Mouse (Mus musculus) left cerebral cortex, postnatal 14 days (tissue): ENCODE measurements around the gene Fam151a. TPM values are rescaled to one million over a fixed set of nuclear protein-coding genes. Genes with fewer than 3 reads are reported as not detected.
A peak's percentile ranks its signal among the peaks of the same experiment; 100 is the strongest.
"Not testable (repeated sequence)": the region's sequence is repeated elsewhere in the genome, so short reads cannot be mapped to it uniquely, and the experiment has no call there.

ENCODE experiments used
- DNase-seq, 2 experiments: peaks; one replicate each; pipeline ENCODE4 v3.0.0; 2021 to 2022; ENCODE audit warnings: low spot score in 2 of 2, mixed read lengths in 1 of 2
- intact Hi-C: fragments of 180-260 bp; cut with DNase I; formaldehyde crosslinking; loops from one replicate; pipeline ENCODE4 v1.15.1; 2025
- long read RNA-seq, 2 experiments: library from polyadenylated mRNA; stranded (forward); transcript quantifications; one replicate each; pipeline ENCODE4 v2.0.0; 2021
- total RNA-seq, 2 experiments: library from RNA; stranded (reverse); gene quantifications; 2 replicates each; pipeline ENCODE4 v1.2.3; 2021

The Fam151a gene
- not detected for total RNA-seq
- long read RNA-seq, experiment 1 = 0 reads
- long read RNA-seq, experiment 2 = 0 reads

GRCm38 (mm10) chr4:106733636-106734035 is at the start of gene Fam151a:
TSS of gene Fam151a (plus strand) at chr4:106733889.
- DNase-seq = no peak
- intact Hi-C loops = no loop called here

GRCm38 (mm10) chr4:106688636-106689296 is 44.9 kb upstream of the Fam151a start:
- intact Hi-C loops = no loop called here

GRCm38 (mm10) chr4:106693841-106694430 is 39.8 kb upstream of the Fam151a start:
- intact Hi-C loops = no loop called here
- DNase-seq = no peak

More at GRCm38 (mm10) chr4:106688636-106689296, 44.9 kb upstream of the Fam151a start:
- DNase-seq = no peak

GRCm38 (mm10) chr4:106699989-106700388 is 33.7 kb upstream of the Fam151a start:
- intact Hi-C loops = no loop called here
- peak; percentile 24 to 54 for DNase-seq

GRCm38 (mm10) chr4:106700798-106701197 is 32.9 kb upstream of the Fam151a start:
- peak; percentile 17 to 47 for DNase-seq
- intact Hi-C loops = no loop called here

- no peak for DNase-seq
- intact Hi-C loops = no loop called here
These were observed 29.7 kb upstream of the Fam151a start for GRCm38 (mm10) chr4:106703956-106704355.

- intact Hi-C loops = no loop called here
- peak; percentile 65 to 80 for DNase-seq
These were observed 29.3 kb upstream of the Fam151a start for GRCm38 (mm10) chr4:106704416-106704815.

GRCm38 (mm10) chr4:106705096-106705665 is 28.5 kb upstream of the Fam151a start:
- DNase-seq = no peak
- intact Hi-C loops = no loop called here

GRCm38 (mm10) chr4:106707957-106708356 is 25.7 kb upstream of the Fam151a start:
- DNase-seq = no peak
- intact Hi-C loops = loop anchor here (1.0 kb wide), 2 partner anchors 77 to 94 kb away; no protein-coding TSS in a partner anchor

GRCm38 (mm10) chr4:106708408-106708807 is 25.3 kb upstream of the Fam151a start:
- DNase-seq = peak; percentile 85 to 88
- intact Hi-C loops = loop anchor here (1.0 kb wide), 2 partner anchors 77 to 94 kb away; no protein-coding TSS in a partner anchor

GRCm38 (mm10) chr4:106713622-106714021 is 20.1 kb upstream of the Fam151a start:
- intact Hi-C loops = no loop called here
- no peak for DNase-seq

- intact Hi-C loops = no loop called here
- no peak for DNase-seq
These were observed 13.1 kb upstream of the Fam151a start for GRCm38 (mm10) chr4:106720631-106721030.

GRCm38 (mm10) chr4:106730814-106731213 is 2.9 kb upstream of the Fam151a start, which contains the start of gene Mroh7:
TSS of gene Mroh7 (minus strand) at chr4:106730925.
- no peak for DNase-seq
- intact Hi-C loops = no loop called here

- DNase-seq, intact Hi-C loops: not testable (repeated sequence)
These were observed 3.2 kb downstream of the Fam151a start for GRCm38 (mm10) chr4:106736884-106737283.

- intact Hi-C loops = no loop called here
- DNase-seq = no peak
These were observed 4.2 kb downstream of the Fam151a start for GRCm38 (mm10) chr4:106737904-106738303.

- no peak for DNase-seq
- intact Hi-C loops = no loop called here
These were observed 12.2 kb downstream of the Fam151a start for GRCm38 (mm10) chr4:106745862-106746261.

- DNase-seq = peak in 1 of 2 experiments; percentile 33
- intact Hi-C loops = no loop called here
These were observed 13.4 kb downstream of the Fam151a start for GRCm38 (mm10) chr4:106747001-106747580.

- peak; percentile 78 to 90 for DNase-seq
- intact Hi-C loops = no loop called here
These were observed 16.0 kb downstream of the Fam151a start for GRCm38 (mm10) chr4:106749699-106750098.

GRCm38 (mm10) chr4:106751726-106752125 is 18.0 kb downstream of the Fam151a start:
- intact Hi-C loops = no loop called here
- DNase-seq = no peak

- no peak for DNase-seq
- intact Hi-C loops = no loop called here
These were observed 30.5 kb downstream of the Fam151a start for GRCm38 (mm10) chr4:106764166-106764565.
